Mouse (Mus musculus): ENCODE data around the gene Wfdc10.
A peak's percentile ranks its signal among the peaks of the same experiment; 100 is the strongest.
"Not testable (repeated sequence)": the region's sequence is repeated elsewhere in the genome, so short reads cannot be mapped to it uniquely, and the experiment has no call there.

The Wfdc10 gene

GRCm38 (mm10) chr2:164655858-164656257 is at the start of gene Wfdc10:
Gene Wfdc10, plus strand, starts transcription at chr2:164656046.
- peak; percentile 29 for DNase-seq

- DNase-seq, result no peak
Observed at GRCm38 (mm10) chr2:164608781-164609180, 47.1 kb upstream of the Wfdc10 start.

GRCm38 (mm10) chr2:164613471-164613870 is 42.4 kb upstream of the Wfdc10 start, which contains the start of the genes Wfdc6b and Wfdc8:
Gene Wfdc6b, plus strand, starts transcription at chr2:164613522.
Gene Wfdc8, minus strand, starts transcription at chr2:164613626.
- not testable (repeated sequence) for DNase-seq

- no peak for DNase-seq
Observed at GRCm38 (mm10) chr2:164615386-164615785, 40.5 kb upstream of the Wfdc10 start.

- no peak for DNase-seq
Observed at GRCm38 (mm10) chr2:164619050-164619449, 36.8 kb upstream of the Wfdc10 start.

- no peak for DNase-seq
Observed at GRCm38 (mm10) chr2:164621775-164622174, 34.1 kb upstream of the Wfdc10 start.

- DNase-seq, result no peak
Observed at GRCm38 (mm10) chr2:164635266-164635665, 20.6 kb upstream of the Wfdc10 start.

- DNase-seq, result no peak
Observed at GRCm38 (mm10) chr2:164638696-164639095, 17.1 kb upstream of the Wfdc10 start, which contains the start of gene Wfdc16. Gene Wfdc16, minus strand, starts transcription at chr2:164638796.

GRCm38 (mm10) chr2:164641129-164641528 is 14.7 kb upstream of the Wfdc10 start:
- DNase-seq, result no peak

GRCm38 (mm10) chr2:164641881-164642673 is 13.8 kb upstream of the Wfdc10 start:
- no peak for DNase-seq

- no peak for DNase-seq
Observed at GRCm38 (mm10) chr2:164656483-164656882, 637 bp downstream of the Wfdc10 start, which contains the start of gene Wfdc9. Gene Wfdc9, minus strand, starts transcription at chr2:164656583.

- DNase-seq, result no peak
Observed at GRCm38 (mm10) chr2:164664851-164665250, 9.0 kb downstream of the Wfdc10 start.

- no peak for DNase-seq
Observed at GRCm38 (mm10) chr2:164670261-164670660, 14.4 kb downstream of the Wfdc10 start.

GRCm38 (mm10) chr2:164670938-164671337 is 15.1 kb downstream of the Wfdc10 start:
- no peak for DNase-seq

GRCm38 (mm10) chr2:164673987-164674386 is 18.1 kb downstream of the Wfdc10 start, which contains the start of gene Wfdc11:
Gene Wfdc11, minus strand, starts transcription at chr2:164674087.
- no peak for DNase-seq

- DNase-seq, result no peak
Observed at GRCm38 (mm10) chr2:164676103-164676502, 20.3 kb downstream of the Wfdc10 start.

- DNase-seq, result no peak
Observed at GRCm38 (mm10) chr2:164676916-164677685, 21.3 kb downstream of the Wfdc10 start.

GRCm38 (mm10) chr2:164678848-164679625 is 23.2 kb downstream of the Wfdc10 start:
- DNase-seq, result peak; percentile 78

GRCm38 (mm10) chr2:164679906-164680305 is 24.1 kb downstream of the Wfdc10 start:
- DNase-seq, result peak; percentile 14

- DNase-seq, result no peak
Observed at GRCm38 (mm10) chr2:164684807-164685206, 29.0 kb downstream of the Wfdc10 start, which contains the start of gene Wfdc13. Gene Wfdc13, plus strand, starts transcription at chr2:164685107.

GRCm38 (mm10) chr2:164698201-164698600 is 42.4 kb downstream of the Wfdc10 start, which contains the start of gene Spint4:
Gene Spint4, plus strand, starts transcription at chr2:164698501.
- no peak for DNase-seq

GRCm38 (mm10) chr2:164700959-164701358 is 45.1 kb downstream of the Wfdc10 start:
- no peak for DNase-seq

GRCm38 (mm10) chr2:164701761-164702160 is 45.9 kb downstream of the Wfdc10 start:
- no peak for DNase-seq
